Mouse (Mus musculus) c-Kit-negative CD71-positive TER-119-positive erythroid progenitor cells, embryonic 14.5 days (primary cell): ENCODE data around the gene Cd38.

Experiments used
- DNase-seq: peaks from one replicate; pipeline ENCODE4 v3.0.0-alpha.2; 2013; ENCODE audit warnings: low read depth, low spot score

The Cd38 gene

DNA sequence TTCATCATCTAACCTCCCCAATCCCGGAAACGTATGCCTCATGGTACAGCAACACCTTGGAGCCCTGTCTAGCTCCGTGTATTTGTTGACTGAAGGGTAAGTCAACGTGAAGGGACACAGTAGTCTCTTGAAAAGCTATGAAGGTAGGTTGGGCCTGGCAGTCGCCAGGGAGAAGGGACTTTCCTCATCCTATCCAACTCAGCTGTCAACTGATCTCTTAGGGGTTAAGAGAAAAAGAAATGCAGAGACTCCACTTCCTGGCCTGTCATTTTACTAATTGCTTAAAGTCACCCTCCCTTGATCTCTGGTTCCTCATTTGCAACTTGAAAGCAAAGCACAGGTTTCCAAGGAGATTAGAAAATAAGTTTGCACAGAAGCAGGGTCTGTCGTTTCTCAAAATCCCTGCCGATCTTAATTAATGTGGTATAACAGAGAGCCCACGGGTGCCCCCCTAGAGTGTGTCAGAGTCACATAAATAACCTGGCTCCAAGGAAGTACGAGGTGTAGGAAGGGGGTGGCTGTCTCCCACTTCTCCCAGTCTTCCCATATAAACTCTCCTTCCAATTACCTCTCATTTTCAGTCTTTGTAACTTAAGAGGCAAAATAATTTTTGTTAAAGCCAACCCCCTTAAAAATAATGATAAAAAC, 79.1 kb downstream of the Cd38 start:
- DNase-seq: no peak

DNA sequence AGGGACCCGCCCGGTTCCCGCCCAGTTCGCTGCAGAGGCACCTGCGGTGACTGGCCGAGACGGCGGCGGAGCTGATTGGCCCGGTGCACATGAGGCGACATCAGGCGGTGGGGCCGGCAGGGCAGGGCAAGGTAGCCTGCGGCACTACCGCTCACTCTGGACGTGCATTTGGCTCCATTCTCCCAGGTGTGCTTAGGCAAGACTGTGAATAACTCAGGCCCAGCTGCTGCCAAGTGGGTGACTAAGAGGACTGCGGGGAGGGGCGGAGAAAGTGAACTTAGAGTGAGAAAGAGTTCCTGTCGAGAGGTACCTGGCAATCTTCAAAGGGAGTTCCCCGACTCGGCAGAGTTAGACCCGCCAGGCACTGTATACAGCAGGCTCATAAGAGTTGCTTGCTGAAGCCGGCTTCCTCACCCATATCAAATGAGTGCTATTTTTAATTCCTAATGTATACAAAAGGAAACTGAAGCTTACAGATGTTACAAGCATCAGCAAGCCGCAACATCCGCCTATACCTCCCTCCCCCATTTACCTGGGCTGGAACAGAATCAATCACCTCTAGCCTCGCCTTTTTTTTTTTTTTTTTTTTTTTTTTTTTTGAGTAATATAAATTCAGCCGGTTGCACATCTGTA, 79.9 kb downstream of the Cd38 start:
- no peak for DNase-seq

DNA sequence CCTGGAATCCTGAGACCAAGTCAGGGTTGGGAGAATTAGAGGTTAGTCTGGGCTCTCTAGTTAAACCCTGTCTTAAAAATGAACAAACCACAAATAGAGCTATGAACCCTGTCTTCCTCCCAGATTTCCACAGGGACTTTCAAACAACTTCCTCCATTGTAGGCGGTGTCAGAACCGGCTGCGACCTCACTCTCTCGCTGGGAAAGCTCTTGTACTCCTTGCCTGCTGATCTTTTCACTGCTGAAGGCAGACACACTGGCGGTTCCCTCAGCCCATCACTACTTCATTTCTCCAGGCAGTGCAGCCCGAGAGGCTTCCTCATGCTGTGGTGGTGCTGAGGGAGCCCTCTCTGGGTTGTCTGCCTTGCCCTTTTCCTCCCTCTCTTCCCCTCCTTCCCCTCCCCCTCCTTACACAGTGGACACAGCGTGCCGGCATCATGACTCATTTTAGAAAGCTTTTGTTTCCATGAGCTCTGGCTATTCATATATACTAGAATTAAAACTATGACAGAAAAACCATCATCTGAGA, 80.5 kb downstream of the Cd38 start:
- DNase-seq: no peak

DNA sequence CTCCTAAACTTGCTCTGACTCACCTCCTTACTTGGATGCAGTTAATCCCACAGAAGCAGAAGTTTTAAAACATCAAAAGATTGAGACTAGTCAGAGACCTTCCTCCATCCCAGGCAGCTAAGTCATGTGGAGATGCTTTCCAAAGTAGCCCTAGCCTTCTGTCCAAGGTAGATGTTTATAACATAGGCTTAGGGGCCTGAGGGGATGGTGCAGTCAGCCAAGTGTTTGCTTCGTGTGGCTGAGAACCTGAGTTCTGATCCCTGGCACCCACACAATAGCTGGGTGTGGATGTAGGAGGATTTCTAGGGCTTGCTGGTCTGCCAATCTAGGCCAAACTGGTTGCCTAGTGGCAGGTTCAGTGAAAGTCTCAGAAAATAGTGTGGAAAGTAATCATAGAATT, 84.9 kb downstream of the Cd38 start:
- DNase-seq: no peak

- DNase-seq: no peak
These were observed 91.6 kb downstream of the Cd38 start for GRCm38 (mm10) chr5:43959884-43960440.

DNA sequence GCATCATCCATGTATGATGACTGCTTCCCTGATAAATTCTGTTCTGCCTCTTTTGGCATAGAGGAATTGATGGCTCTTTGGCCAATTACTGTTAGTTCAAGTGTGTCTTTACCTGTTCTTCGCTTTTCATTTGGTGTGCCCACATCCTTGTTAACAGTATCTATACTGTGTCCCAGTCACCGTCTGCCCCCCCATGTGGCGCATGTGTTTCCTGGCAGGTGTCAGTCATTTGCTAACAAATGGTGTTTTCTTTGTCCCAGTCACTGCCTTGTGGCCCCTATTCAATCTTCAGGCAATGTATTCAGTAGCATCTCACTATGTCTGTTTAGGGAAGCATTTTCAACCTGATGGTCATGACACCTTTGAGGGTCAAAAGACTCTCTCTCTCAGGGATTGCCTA, 92.7 kb downstream of the Cd38 start:
- DNase-seq: no peak
